Mouse (Mus musculus): ENCODE data around the gene Inha.

- no peak for TF ChIP-seq ZNF384 (IDR thresholded peaks at IDR 0.05; ENCODE audit: low read depth, low read length)
- TF ChIP-seq CHD2 (IDR thresholded peaks at IDR 0.05; ENCODE audit: low read depth, low read length) = no peak
- no peak for TF ChIP-seq HCFC1 (IDR thresholded peaks at IDR 0.05; ENCODE audit: borderline replicate concordance, insufficient read depth, low read length)
- no peak for TF ChIP-seq MAFK (IDR thresholded peaks at IDR 0.05; ENCODE audit: insufficient read depth, low read depth, low read length)
- no peak for TF ChIP-seq ZC3H11A (IDR thresholded peaks at IDR 0.05; ENCODE audit: borderline replicate concordance, low read depth, low read length)
Measured at GRCm38 (mm10) chr1:75530546-75530945, 23.7 kb downstream of the Inha start.

All from ES-E14 (cell line).